Mouse (Mus musculus) heart, embryonic 14.5 days (tissue): ENCODE data around the gene Stk4. TPM values are rescaled to one million over a fixed set of nuclear protein-coding genes. Genes with fewer than 3 reads are reported as not detected.

Experiments used
- ATAC-seq: fragments of 200-750 bp; cut with Nextera tagmentation; 2 replicates; pipeline ENCODE4 v1.8.0; 2017; ENCODE audit warnings: low read depth, moderate TSS enrichment; ENCODE audit not compliant: insufficient number of reproducible peaks, insufficient read depth, low FRiP score
- H3K27ac ChIP-seq, 2 experiments: fragments of 200-500 bp in 1 of 2; fragments of 300-500 bp in 1 of 2; sonication (generic) in 1 of 2; replicated peaks in 1 of 2; 2 replicates each; pipeline ENCODE4 v1.5.1; 2012 to 2014; ENCODE audit warnings: low read depth in 2 of 2, low read length in 2 of 2, control low read depth in 1 of 2, mild to moderate bottlenecking in 1 of 2, mixed read lengths in 1 of 2; ENCODE audit not compliant: control insufficient read depth in 1 of 2, insufficient read depth in 1 of 2
- H3K27me3 ChIP-seq: fragments of 300-500 bp; sonication (generic); 2 replicates; pipeline ENCODE4 v1.6.1; 2014; ENCODE audit warnings: mild to moderate bottlenecking, low read length, control low read depth; ENCODE audit not compliant: control insufficient read depth, insufficient read depth
- H3K36me3 ChIP-seq: fragments of 300-500 bp; sonication (generic); 2 replicates; pipeline ENCODE4 v1.6.1; 2014; ENCODE audit warnings: mild to moderate bottlenecking, control low read depth, low read length, mixed read lengths; ENCODE audit not compliant: control insufficient read depth, insufficient read depth
- H3K4me1 ChIP-seq, 2 experiments: fragments of 200-500 bp in 1 of 2; fragments of 300-500 bp in 1 of 2; sonication (generic) in 1 of 2; 2 replicates each; pipeline ENCODE4 v1.6.1; 2012 to 2014; ENCODE audit warnings: low read length in 2 of 2, control low read depth in 1 of 2, mixed read lengths in 1 of 2; ENCODE audit not compliant: control insufficient read depth in 2 of 2, insufficient read depth in 2 of 2
- H3K4me2 ChIP-seq: fragments of 300-500 bp; sonication (generic); 2 replicates; pipeline ENCODE4 v1.6.1; 2014; ENCODE audit warnings: mild to moderate bottlenecking, low read length
- H3K4me3 ChIP-seq, 2 experiments: fragments of 200-500 bp in 1 of 2; fragments of 300-500 bp in 1 of 2; sonication (generic) in 1 of 2; 2 replicates each; pipeline ENCODE4 v1.5.1; 2012 to 2014; ENCODE audit warnings: low read length in 2 of 2, mild to moderate bottlenecking in 2 of 2, control low read depth in 1 of 2, low read depth in 1 of 2, moderate library complexity in 1 of 2; ENCODE audit not compliant: control insufficient read depth in 1 of 2, insufficient read depth in 1 of 2
- H3K9ac ChIP-seq: fragments of 300-500 bp; sonication (generic); 2 replicates; pipeline ENCODE4 v1.6.1; 2014; ENCODE audit warnings: mild to moderate bottlenecking, low read length
- H3K9me3 ChIP-seq: fragments of 300-500 bp; sonication (generic); 2 replicates; pipeline ENCODE4 v1.6.1; 2016; ENCODE audit warnings: low read length, control low read depth; ENCODE audit not compliant: control insufficient read depth
- WGBS: fragments of 180-500 bp; shearing (Covaris S2); extraction: QIAGEN DNeasy Blood & Tissue Kit; methylation state at CpG from one replicate; pipeline ENCODE4 v1.1.7; 2014; 5-methylcytosine and 5-hydroxymethylcytosine counted together
- polyA plus RNA-seq: library from polyadenylated mRNA; unstranded; fragments of >200 nt; fragmentation: Nextera tagmentation; extraction: Ambion mirVana; gene quantifications from 2 replicates; pipeline ENCODE4 v1.2.1, GENCODE M21; 2014

The Stk4 gene
- polyA plus RNA-seq, 1 experiment from 2014 or later: 19.5 TPM

DNA sequence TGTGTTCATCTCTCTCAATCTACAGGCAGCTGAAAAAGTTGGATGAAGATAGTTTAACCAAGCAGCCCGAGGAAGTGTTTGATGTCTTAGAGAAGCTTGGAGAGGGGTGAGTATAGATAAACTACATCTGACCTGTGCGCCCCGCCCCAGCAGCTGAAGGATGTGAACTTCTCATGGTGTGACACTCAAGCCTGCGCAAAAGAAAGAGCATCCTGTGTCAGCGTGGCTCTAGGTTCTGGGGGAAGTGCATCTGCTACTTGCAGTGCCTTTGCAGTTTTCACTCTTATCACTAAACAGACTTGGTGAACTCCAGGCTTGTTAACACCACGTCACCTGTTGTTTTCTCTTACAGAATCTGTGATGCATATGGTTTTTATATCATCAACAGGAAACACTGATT, 9.4 kb downstream of the Stk4 start:
- Histone ChIP-seq H3K4me2 (no peak overlapping the region), H3K4me1 (peaks cover 6 to 11% of the 10 kb centered on the region in 2 experiments), H3K4me3 (no peak overlapping the region), H3K36me3 (peaks cover 52% of the 10 kb centered on the region), H3K27ac (no peak overlapping the region), H3K9ac (no peak overlapping the region), H3K9me3 (no peaks in the 10 kb centered on the region), H3K27me3 (no peaks in the 10 kb centered on the region)
- 82% methylated on average over 6 of the region's 6 CpGs for WGBS
- ATAC-seq: no peak

DNA sequence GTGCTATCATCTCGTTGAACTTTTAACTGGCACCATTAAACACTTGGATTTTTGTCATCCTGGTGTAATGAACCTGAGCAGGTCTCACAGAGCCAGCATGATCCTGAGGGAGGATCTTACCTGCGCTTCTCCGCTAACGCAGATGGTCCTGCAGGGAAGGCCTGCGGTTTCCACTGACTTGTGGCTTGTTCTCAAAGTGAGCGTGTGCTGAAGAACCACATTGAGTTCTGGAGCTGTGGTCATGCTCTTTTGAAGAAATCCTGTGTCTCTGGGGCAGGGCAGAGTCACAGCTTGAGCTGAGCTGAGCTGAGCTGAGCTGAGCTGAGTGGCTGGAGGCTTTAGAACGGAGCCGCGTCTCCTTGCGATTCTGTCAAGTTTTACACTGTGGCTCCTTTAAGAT, 11.5 kb downstream of the Stk4 start:
- no peak for ATAC-seq
- no peak overlapping the region for H3K4me3 ChIP-seq
- WGBS: 88% methylated on average over 10 of the region's 10 CpGs
- peaks cover 67% of the 10 kb centered on the region for H3K36me3 ChIP-seq
- H3K27ac ChIP-seq: no peak overlapping the region
- H3K27me3 ChIP-seq: no peaks in the 10 kb centered on the region
- no peaks in the 10 kb centered on the region; a peak in 1 of 4 replicates for H3K4me1 ChIP-seq
- no peak overlapping the region for H3K9ac ChIP-seq
- no peak overlapping the region for H3K4me2 ChIP-seq
- no peaks in the 10 kb centered on the region for H3K9me3 ChIP-seq

DNA sequence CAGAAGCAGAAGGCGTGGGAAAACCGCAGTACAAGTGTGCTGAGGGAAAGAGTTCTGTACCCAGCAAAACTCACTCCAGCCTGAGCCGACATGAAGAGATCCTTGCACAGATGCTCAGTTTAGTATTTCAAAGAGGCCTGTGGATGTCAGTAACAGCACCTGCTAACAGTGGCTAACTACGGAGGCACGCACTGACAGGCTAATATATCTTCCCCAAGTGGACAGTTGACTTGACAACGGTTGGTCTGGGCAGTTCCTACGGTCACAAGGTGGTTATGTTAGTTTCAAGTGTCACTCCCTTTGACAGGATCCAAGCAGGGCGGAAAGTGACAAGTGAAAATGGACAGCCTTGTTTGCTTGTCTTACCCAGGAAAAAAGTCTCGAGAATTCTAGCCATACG, 12.1 kb downstream of the Stk4 start:
- no peaks in the 10 kb centered on the region for H3K9me3 ChIP-seq
- ATAC-seq: no peak
- WGBS: 59% methylated on average over 10 of the region's 10 CpGs
- H3K4me2 ChIP-seq: no peak overlapping the region
- H3K27me3 ChIP-seq: no peaks in the 10 kb centered on the region
- no peak overlapping the region for H3K4me3 ChIP-seq
- H3K27ac ChIP-seq: no peak overlapping the region
- peaks cover 73% of the 10 kb centered on the region for H3K36me3 ChIP-seq
- H3K9ac ChIP-seq: no peak overlapping the region
- H3K4me1 ChIP-seq: no peaks in the 10 kb centered on the region; a peak in 1 of 4 replicates

DNA sequence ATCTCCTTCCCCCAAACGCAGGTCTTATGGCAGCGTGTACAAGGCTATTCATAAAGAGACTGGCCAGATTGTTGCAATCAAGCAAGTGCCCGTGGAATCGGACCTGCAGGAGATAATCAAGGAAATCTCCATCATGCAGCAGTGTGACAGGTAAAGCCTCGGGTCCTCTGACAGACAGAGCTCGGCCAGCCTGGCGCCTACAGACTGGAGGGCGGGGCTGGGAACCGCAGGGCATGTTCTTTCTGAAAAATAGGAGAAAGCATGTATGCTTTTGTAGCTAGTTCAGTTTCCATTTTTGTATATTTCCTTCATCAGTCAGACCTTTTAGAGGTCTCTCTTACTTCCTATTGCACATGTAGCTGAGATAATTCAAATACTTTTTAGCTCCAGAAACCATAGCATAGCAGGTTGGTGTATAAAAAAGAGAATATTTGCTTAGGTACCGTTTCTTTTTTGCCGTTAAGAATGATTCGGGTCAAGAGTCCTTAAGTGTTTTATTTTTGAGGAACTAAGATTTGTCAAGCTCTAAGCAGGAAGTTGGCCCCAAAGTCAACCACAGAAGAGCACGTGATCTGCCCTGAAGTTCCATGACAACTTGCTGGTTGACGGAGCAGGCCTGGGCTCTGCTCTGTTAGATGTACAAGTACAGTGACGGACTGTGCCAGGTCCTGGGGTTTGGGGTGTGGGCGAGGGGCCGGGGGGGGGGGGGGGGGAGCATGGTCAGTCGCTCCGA, 13.7 kb downstream of the Stk4 start:
- peaks cover 89% of the 10 kb centered on the region for H3K36me3 ChIP-seq
- H3K9ac ChIP-seq: no peak overlapping the region
- ATAC-seq: no peak
- H3K27me3 ChIP-seq: no peaks in the 10 kb centered on the region
- H3K4me2 ChIP-seq: no peak overlapping the region
- WGBS: 90% methylated on average over 18 of the region's 19 CpGs
- no peaks in the 10 kb centered on the region; a peak in 1 of 4 replicates for H3K4me1 ChIP-seq
- H3K9me3 ChIP-seq: no peaks in the 10 kb centered on the region
- no peak overlapping the region for H3K27ac ChIP-seq
- H3K4me3 ChIP-seq: no peak overlapping the region

DNA sequence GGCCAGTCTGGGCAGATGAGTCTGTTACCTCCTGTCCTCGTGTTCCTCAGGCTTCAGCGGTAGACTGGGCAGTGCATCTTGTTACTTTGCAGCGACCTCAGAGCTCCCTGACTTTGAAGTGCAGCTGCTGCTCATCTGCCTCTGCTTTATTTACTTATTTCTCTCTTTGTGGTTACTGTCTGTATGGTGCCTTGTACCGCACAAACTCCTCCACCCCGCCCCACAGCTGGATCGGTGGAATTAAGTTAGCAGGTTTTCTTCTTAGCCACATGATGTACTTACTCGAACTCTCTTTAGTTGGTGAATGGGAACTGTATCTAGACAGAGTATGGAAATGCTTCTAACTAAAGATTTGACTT, 14.2 kb downstream of the Stk4 start:
- Histone ChIP-seq H3K27me3 (no peaks in the 10 kb centered on the region), H3K27ac (no peak overlapping the region), H3K4me3 (no peak overlapping the region), H3K4me1 (no peaks in the 10 kb centered on the region; a peak in 1 of 4 replicates), H3K9me3 (no peaks in the 10 kb centered on the region), H3K9ac (no peak overlapping the region), H3K36me3 (peaks cover 95% of the 10 kb centered on the region), H3K4me2 (no peak overlapping the region)
- no peak for ATAC-seq
- 96% methylated on average over 7 of the region's 7 CpGs for WGBS

DNA sequence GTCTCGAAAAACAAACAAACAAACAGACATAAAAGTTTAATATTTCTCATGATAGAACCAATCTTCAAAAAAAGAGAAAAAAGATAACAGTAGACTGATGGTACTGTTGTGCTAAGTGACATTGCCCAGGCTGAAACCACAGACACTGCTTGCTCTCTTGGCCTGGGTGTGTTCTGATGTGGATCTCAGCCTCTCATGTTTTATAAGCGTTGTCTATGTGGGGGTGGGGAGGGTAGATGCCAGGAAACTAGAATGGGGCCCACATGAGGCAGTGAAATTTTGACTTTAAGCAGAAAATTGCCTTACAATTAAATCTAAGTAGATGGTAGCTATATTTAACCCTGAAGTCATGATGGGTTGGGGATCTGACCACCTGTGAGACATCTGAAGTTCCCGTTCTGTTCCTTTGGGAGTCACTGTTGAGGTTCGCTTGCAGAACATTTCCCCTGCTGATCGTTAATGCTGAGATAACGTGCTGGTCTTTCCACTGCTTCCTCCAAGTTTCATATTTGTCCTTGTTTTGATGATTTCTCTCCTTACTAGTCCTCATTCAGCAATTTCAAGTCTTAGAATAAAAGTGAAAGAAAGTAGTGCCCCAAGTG, 17.4 kb downstream of the Stk4 start:
- Histone ChIP-seq H3K9ac (no peak overlapping the region), H3K4me1 (no peaks in the 10 kb centered on the region), H3K27ac (no peak overlapping the region), H3K4me3 (no peak overlapping the region), H3K9me3 (no peaks in the 10 kb centered on the region), H3K27me3 (no peaks in the 10 kb centered on the region), H3K4me2 (no peak overlapping the region), H3K36me3 (peaks cover 82% of the 10 kb centered on the region)
- WGBS: 78% methylated on average over 6 of the region's 6 CpGs
- ATAC-seq: no peak

DNA sequence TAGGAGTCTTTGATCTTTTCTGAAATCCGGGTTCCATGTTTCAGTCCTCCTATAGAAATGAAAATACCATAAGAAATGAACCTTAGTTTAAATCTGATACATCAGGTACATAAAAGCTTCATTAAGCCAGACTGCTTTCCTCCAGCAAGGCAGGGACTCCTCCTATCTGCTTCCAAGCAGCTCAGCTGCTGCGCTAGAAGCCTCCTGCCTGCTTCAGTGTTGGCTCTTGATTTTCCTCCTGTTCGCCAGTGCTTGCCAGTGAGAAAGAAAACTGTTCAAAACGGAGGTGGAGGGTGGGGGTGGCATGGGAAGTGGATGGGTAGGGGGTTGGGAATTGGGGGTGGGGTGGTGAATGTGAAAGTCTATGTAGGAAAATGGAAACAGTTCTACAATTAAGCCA, 19.4 kb downstream of the Stk4 start:
- Histone ChIP-seq H3K27ac (no peak overlapping the region), H3K4me2 (no peak overlapping the region), H3K36me3 (peaks cover 62% of the 10 kb centered on the region), H3K9ac (no peak overlapping the region), H3K9me3 (no peaks in the 10 kb centered on the region), H3K27me3 (no peaks in the 10 kb centered on the region), H3K4me3 (no peak overlapping the region), H3K4me1 (no peaks in the 10 kb centered on the region)
- WGBS: 88% methylated on average over 4 of the region's 4 CpGs
- ATAC-seq: no peak

DNA sequence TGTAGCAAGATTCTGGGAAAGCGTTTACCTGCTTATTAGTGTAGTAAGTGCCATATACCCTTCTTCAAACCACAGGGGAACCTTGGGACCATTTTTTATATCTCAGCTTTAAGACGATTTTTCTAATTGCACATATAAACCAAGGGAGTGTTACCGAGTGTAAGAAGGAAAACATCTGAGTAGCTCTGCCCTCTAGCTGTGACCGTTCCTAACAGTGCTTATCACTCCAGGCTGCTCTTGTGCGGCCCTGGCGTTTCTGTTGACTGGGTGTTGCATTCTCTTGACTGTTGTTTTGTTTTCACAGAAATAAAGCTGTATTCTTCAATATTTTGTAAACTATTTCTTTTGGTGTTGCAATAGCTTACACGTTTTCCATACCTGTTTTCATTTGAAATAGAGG, 24.0 kb downstream of the Stk4 start:
- Histone ChIP-seq H3K9me3 (no peaks in the 10 kb centered on the region), H3K4me2 (no peak overlapping the region), H3K4me3 (no peak overlapping the region), H3K27me3 (no peaks in the 10 kb centered on the region), H3K36me3 (peaks cover 44% of the 10 kb centered on the region), H3K9ac (no peak overlapping the region), H3K27ac (no peak overlapping the region), H3K4me1 (no peaks in the 10 kb centered on the region)
- WGBS: 38% methylated on average over 7 of the region's 7 CpGs
- no peak for ATAC-seq
